ENCODE assay signal across 18 mouse cellular contexts in the genomic region with DNA sequence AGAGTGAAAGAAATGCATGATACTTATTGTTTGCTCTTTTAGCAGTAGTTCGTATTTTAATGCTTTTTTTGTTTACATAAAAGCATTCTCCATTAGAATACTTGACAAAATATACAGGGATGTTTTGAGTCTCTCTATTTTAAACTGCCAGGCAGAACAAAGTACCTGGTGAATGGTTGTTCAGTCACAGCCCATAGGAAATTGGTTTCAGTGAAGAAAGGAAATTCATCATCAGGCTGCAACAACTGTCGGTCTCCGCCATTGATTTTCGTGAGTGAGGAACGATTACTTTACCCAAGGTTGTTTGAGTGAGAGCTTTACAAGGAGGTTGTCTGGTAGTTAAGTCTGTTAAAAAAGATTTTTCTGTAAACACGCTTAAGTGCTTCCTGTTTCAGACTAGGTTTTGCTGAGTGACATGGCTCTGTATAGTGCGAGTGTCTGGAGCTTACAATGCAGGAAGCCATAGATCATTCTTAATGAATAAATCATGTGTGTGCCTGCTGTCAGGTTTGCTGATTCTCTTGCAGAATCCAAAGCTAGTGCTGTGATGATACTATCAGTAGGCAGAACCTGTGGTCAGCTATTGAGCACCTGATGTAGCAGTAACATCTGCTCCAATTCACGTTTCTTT.
DNase-seq lines count a peak whose midpoint lies in the region; ATAC-seq lines count a peak whose summit lies in the region.
"Had no signal": no experiment of that assay in that cellular context is flagged by ENCODE, and none has a peak within 500 bp of the region (broad histone marks: within the 10 kb centered on the region; RNA-seq: fewer than 3 reads in every experiment).

No protein-coding gene starts in this region.

- no peaks in the 10 kb centered on the region for H3K4me1 ChIP-seq in midbrain, embryonic 16.5 days (ENCODE audit: control insufficient read depth, insufficient read depth, low read length)
- H3K4me1 ChIP-seq in midbrain, embryonic 13.5 days (replicated peaks): no peaks in the 10 kb centered on the region
- H3K4me1 ChIP-seq in hindbrain, embryonic 16.5 days (ENCODE audit: control insufficient read depth, insufficient read depth, low read depth, low read length): no peaks in the 10 kb centered on the region
- H3K4me1 ChIP-seq: heart, embryonic 13.5 days; liver, embryonic 12.5 days; lung, embryonic 15.5 days had no signal

- peak; percentile 8 for DNase-seq in embryo, embryonic 9.5 days (ENCODE audit: extremely low spot score)
- no peak for DNase-seq in layer of hippocampus, adult 8-10 months (ENCODE audit: low spot score in 2 of 2)
- DNase-seq in heart, postnatal 4 days: no peak
- DNase-seq in right cerebral cortex, postnatal 25 days: no peak
- DNase-seq: cerebellum, adult 9-10 months; gastrocnemius, adult 2 months; kidney, adult 2 months; kidney, postnatal 4 days; left cerebral cortex, postnatal 4 days; thymus, adult 18-20 months had no signal

- WGBS in midbrain, embryonic 16.5 days: 72% methylated on average over 8 of the region's 8 CpGs
- WGBS in midbrain, embryonic 13.5 days: 80% methylated on average over 8 of the region's 8 CpGs
- WGBS in hindbrain, embryonic 16.5 days: 72% methylated on average over 8 of the region's 8 CpGs

- H3K27me3 ChIP-seq in midbrain, embryonic 16.5 days (ENCODE audit: control insufficient read depth, insufficient read depth, low read depth, low read length): no peaks in the 10 kb centered on the region
- H3K27me3 ChIP-seq in midbrain, embryonic 13.5 days: no peaks in the 10 kb centered on the region
- H3K27me3 ChIP-seq in hindbrain, embryonic 16.5 days (replicated peaks; ENCODE audit: control insufficient read depth, insufficient read depth, low read length): no peaks in the 10 kb centered on the region
- H3K27me3 ChIP-seq: heart, embryonic 13.5 days; liver, embryonic 12.5 days; lung, embryonic 15.5 days had no signal

- ATAC-seq in midbrain, embryonic 16.5 days: peak; percentile 66; the same call in 1 of the 2 replicates
- ATAC-seq in midbrain, embryonic 13.5 days: no peak
- peak; percentile 61 for ATAC-seq in hindbrain, embryonic 16.5 days
- ATAC-seq: forebrain, embryonic 16.5 days; liver, embryonic 12.5 days had no signal

- H3K4me3 ChIP-seq in midbrain, embryonic 16.5 days (ENCODE audit: low read depth, low read length): no peak overlapping the region
- H3K4me3 ChIP-seq in midbrain, embryonic 13.5 days (replicated peaks): no peak overlapping the region
- no peak overlapping the region for H3K4me3 ChIP-seq in hindbrain, embryonic 16.5 days (ENCODE audit: low read length)
- H3K4me3 ChIP-seq: erythroblast, embryonic 14.5 days; gastrocnemius, adult 2 months; heart, embryonic 13.5 days; liver, embryonic 12.5 days; lung, embryonic 15.5 days had no signal

- H3K9me3 ChIP-seq in midbrain, embryonic 16.5 days (replicated peaks; ENCODE audit: control insufficient read depth, low read length, poor library complexity, severe bottlenecking): no peaks in the 10 kb centered on the region
- no peaks in the 10 kb centered on the region for H3K9me3 ChIP-seq in midbrain, embryonic 13.5 days
- no peaks in the 10 kb centered on the region for H3K9me3 ChIP-seq in hindbrain, embryonic 16.5 days (ENCODE audit: control insufficient read depth, low read length)
- H3K9me3 ChIP-seq: heart, embryonic 13.5 days; liver, embryonic 12.5 days; lung, embryonic 15.5 days had no signal

- no peak overlapping the region for H3K4me2 ChIP-seq in midbrain, embryonic 16.5 days (ENCODE audit: low read length)
- no peak overlapping the region for H3K4me2 ChIP-seq in midbrain, embryonic 13.5 days (replicated peaks)
- no peak overlapping the region for H3K4me2 ChIP-seq in hindbrain, embryonic 16.5 days (ENCODE audit: low read length)
- H3K4me2 ChIP-seq: heart, embryonic 13.5 days; liver, embryonic 12.5 days; lung, embryonic 15.5 days had no signal

- H3K36me3 ChIP-seq in midbrain, embryonic 16.5 days (ENCODE audit: control insufficient read depth, insufficient read depth, low read length): no peaks in the 10 kb centered on the region
- H3K36me3 ChIP-seq in midbrain, embryonic 13.5 days: no peaks in the 10 kb centered on the region
- no peaks in the 10 kb centered on the region for H3K36me3 ChIP-seq in hindbrain, embryonic 16.5 days (ENCODE audit: control insufficient read depth, insufficient read depth, low read length)
- H3K36me3 ChIP-seq: heart, embryonic 13.5 days; liver, embryonic 12.5 days; lung, embryonic 15.5 days had no signal

- H3K27ac ChIP-seq in midbrain, embryonic 16.5 days (ENCODE audit: low read length): 0 out of 2 replicates have a peak overlapping the region, but pooled peaks have one; percentile 26
- H3K27ac ChIP-seq in midbrain, embryonic 13.5 days: no peak overlapping the region; the same call in 1 of the 2 replicates
- 0 out of 2 replicates have a peak overlapping the region, but pooled peaks have one; percentile 5 for H3K27ac ChIP-seq in hindbrain, embryonic 16.5 days (ENCODE audit: low read depth, low read length)
- H3K27ac ChIP-seq: gastrocnemius, adult 2 months; heart, embryonic 13.5 days; liver, embryonic 12.5 days; lung, embryonic 15.5 days had no signal

- H3K9ac ChIP-seq in midbrain, embryonic 16.5 days (ENCODE audit: low read depth, low read length): no peak overlapping the region
- no peak overlapping the region for H3K9ac ChIP-seq in midbrain, embryonic 13.5 days (replicated peaks)
- H3K9ac ChIP-seq in hindbrain, embryonic 16.5 days (ENCODE audit: low read depth, low read length): no peak overlapping the region
- H3K9ac ChIP-seq: heart, embryonic 13.5 days; liver, embryonic 12.5 days; lung, embryonic 15.5 days had no signal
